Mouse (Mus musculus) neural tube, embryonic 10.5 days (tissue): ENCODE measurements at regions not wholly inside any gene's neighbourhood (a gene's known extent, or its start where the extent isn't known, plus 50 kb on each side); places are given as distances from the start of the nearest gene placed in this dataset.

Experiments
- DNase-seq: peaks from one replicate; pipeline ENCODE4 v3.0.0-alpha.2; 2017; ENCODE audit warnings: low spot score; ENCODE audit errors: extremely low spot score

DNA sequence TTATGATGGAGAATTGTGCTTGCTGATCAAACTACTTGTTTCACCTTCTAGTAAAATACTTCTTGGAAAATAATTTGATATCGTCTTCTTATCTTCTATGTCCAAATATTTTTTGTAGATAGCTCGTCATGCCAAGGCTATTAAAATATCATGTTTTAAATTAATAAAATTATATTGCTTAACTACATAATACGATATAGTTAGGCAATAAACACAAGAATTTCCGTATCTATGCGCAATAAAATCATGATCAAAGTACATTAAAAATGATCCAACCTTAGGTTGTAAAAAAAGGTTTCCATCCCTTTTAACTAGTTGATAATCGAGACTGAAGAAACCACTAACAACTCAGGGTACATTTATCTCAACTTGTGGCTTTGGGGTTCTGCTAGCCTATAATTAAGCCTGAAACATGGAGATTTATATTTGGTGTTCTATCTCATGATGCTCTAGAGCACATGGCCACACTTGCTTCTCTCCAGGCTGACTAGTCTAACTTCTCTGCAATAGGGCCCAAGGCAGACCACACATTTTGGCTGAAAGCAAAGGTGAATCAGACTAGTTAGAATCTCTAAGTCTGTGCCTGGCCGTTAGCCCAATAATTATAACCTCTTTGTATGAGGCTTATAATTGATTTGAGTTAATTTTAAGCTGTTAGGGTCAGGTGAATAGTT is 314.5 kb downstream of the Plod2 start:
- no peak for DNase-seq

DNA sequence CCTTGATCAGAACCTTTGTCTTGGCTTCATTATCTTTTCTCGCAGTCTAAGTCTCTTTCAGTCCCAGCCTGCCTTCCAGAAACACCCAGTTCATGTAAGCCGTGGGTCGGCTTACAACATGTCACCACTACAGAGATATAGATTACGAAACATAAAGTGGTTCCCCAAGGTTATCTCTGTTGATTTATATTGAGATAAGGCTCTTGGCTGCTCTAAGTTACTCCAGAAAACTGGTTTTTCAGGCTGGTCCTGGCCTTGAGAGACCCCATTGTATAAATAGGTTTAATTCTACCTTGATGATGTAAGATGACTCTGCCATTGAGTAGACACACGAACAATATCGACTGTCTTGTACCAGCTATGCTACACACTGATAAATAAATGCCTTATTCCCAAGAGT is 323.8 kb downstream of the Plod2 start:
- no peak for DNase-seq

DNA sequence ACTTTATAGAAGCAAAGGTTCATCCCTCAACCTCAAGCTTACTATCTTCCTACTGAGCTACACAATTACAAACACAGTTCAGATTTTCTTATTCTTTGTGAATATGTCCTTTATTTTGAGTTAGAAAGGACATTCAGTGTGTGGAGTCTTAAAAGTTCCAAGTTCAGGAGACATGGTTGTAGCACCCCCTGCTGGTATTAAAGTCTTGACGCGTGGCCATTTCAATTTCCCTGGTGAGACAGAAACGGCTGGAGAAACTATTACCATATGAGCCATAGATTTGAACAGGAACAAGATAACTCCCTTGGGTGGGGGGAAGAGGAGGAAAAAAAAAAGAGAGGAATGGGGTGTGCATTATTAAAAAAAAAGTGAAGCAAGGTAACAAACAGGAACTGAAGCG is 336.6 kb downstream of the Plod2 start:
- DNase-seq: peak; percentile 34

DNA sequence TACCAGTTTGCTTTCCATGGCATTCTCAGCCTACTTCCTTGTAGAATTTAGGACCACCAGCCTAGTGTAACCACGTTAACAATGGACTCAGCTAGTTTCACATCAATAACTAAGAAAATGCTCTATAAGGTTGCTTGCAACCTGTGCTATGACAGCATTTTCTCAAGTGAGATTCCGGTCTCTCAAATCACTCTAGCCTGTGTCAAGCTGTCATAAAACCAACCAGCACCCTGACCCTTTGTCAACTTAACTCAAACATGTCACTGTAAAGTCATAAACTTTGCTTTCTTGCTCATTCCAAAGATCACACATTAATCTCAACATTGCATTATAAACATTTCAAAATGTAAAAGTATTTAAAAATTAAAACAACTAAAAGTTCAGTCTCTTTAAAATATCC is 337.8 kb downstream of the Plod2 start:
- no peak for DNase-seq

DNA sequence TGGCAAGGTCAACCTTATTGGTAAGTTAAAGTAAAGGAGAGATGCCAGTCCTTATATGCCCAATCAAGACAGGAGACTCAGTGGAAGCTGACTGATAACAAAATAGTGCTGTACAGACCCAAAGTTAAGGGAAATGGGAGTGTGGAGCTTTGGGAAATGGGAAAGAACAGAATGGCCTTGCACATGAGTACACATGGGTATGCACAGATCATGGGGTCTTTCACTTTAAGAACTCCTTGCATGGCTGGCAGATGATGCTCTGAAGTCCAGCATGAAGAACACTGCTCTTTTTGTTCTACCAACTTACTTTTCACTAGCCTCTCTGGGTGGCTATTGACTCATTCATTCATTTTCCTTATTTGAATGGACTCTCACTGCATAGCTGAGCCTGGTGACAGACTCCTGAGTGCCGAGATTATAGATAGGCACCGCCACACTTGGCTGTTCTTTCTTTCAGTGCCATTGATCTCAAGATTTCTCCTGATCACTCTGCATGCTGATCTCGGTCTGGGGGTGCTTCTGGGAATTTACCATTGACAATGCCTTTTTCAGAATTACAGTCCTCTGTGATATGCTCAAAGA is 340.3 kb downstream of the Plod2 start:
- DNase-seq: no peak

DNA sequence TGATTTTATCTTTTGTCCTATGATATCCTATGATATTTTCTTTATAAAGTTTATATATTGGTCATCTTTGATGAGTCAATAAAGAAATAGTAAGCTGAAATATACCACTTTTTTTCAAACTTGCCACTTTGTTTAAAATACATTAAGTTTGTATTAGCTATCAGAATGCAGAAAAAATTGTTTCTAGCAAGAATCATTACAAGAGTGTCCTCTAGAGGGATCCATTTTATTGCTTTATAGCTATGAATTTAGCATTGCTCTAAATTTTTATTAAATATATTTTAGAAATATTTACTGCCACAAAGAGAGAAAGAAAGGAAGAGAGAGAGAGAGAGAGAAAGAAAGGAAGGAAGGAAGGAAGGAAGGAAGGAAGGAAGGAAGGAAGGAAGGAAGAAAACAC is 348.0 kb downstream of the Plod2 start:
- DNase-seq: no peak

DNA sequence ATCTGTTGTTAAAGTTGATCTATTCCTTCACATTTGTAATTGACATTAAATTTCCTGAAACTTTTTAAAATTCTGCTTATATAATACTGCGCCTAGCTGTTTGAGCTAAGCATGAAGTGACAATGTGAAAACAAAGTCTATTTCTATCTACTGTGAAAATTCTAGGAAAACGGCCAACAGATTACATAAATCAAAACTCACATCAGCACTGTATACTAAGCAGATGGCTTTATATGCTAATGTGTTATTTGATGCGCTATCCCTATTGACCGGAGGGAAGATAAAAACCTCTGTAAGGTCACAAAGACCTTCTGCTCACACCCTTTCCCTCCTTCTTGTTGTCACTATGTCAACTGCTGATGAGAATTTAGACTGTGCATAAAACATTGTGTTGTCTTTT is 357.7 kb downstream of the Plod2 start:
- DNase-seq: no peak

DNA sequence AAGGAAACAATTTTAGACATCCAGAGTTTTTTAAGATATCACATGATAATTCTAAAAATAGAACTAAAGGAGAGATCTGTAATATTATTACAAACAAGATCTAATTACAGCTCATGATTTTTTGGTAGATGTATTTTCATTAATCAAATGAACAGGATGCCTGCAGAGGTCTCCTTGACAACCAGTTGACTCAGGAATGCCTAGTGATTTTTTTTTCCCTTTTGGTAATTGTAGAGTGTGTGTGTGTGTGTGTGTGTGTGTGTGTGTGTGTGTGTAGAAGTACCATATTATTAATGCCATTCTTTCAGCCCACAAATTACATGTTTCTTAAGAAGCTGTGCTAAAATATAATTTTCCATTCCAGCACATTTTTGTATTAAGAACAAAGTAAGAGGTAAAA is 365.1 kb downstream of the Plod2 start:
- DNase-seq: no peak

DNA sequence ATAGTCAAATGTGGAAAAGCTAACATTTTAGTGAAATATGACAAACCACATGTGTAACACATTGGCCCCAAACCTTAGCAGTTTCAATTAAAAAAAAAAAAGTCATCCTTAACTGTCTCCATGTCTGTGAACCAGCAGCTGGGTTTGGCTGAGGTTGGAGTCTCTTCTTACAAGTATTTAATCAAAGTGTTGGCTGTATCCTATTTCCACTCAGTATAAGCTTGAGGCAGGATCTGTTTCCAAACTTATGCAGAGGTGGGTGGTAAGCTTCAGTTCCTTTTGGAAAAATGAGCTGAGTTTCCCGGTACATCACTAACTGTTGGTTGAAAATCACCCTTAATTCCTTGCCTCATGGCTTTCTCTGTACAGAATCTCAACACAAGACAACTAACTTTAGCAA is 377.4 kb downstream of the Plod2 start:
- no peak for DNase-seq

DNA sequence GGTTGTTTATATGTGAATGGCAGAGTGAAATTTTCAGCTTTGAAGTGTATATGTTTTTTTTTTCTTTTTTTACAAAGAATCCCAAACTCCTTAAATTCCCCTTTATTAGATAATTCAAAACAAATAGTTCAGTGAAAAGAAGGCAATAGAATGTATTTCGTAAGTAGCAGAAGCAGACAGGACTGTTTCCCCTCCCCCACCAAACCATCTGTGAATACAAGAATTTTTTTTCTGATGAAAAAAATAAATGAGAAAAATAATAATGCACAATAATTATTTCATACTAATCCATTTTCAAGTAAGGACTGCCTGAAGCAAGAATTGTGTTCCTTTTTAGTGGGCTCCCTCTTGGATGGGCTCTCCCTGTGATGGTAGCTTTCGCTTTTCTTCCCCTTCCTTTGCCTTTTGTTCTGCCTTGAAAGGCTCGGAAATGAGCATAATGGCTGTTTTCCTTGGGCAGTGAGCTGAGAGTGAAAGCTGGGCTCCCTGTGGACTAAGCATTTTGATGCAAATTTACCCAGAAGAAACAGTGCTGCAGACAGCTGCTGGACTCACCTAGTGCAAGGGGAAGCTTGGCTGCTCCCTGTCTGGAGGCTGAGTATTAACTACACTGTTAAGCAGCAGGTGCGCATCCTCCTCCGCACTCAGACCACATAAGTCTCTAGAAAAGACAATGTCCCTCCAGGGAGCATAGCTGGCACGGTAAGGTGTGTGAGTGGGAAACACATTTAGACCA is 388.4 kb downstream of the Plod2 start:
- peak; percentile 30 for DNase-seq

DNA sequence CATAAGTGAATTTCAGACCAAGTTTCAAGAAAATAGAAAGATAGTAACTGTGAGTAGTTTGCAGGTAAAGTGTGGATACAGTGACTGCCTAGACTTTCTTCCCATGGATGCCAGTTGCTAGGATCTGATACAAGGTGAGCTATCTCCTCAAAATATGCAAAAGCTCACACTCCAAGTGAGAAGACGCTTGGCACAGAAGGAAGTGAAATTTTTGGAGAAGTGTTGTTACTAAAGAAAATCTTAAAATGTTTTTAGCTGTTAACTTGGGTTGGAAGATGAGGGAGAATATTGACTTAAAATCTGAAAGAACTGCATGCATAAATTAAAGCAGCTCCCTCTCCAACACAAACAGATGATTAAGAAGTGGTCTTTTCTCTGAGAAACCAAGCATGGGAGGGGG is 395.8 kb downstream of the Plod2 start:
- no peak for DNase-seq

DNA sequence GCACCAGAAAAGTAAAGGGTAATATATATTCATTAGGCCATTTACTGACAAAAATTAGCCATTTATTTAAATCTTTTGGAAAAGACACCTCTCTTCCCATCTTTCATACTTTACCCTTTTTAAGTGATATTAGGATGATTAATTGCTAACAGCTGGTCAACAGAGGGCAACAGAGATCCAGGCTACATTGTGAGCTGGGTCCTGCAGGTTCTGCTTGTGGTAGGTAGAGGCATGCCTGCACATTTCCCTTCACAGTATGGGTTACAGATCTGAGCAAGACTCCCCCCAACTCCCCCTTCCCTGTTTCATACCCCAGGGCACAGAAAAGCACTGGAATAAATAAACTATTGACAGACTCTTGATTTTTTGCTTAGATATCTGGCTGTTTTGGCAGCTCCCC is 408.1 kb downstream of the Plod2 start:
- DNase-seq: no peak

DNA sequence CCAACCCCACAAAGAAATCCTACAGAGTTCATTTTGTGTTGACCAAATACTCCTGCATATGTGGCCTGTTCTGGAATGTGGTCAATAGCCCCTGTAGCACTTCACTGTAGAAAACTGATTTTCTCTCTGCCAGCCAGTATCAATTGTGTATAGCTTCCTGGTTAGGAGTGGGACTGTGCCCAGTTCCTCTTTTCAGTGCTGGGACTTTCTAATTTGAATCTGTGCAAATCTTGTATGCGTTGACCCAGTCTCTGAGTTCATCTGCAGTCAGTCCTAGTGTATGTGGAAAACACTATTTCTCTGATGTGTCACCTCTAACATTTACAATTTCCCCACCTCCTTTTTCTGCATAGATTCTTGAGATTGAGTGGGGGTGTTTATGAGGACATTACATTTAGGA is 421.3 kb downstream of the Plod2 start:
- DNase-seq: no peak

DNA sequence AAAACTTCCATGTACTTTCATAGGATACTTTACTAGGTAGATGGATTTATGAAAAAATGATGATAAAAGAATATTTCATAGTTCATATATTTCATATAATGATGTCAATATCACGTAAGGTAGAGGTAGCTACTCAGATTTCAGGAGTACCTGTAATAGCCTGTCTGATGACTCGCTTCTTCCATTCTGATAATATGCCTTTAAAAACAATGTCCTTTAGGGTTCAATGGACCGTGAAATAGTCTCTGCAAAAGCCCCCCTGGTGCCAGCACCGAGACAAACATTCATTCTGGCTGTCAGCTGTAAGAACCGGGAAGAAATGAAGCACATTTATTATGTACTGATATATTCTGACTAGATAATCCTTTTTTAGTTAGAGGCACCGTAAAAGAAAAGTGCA is 449.7 kb downstream of the Plod2 start:
- DNase-seq: no peak

DNA sequence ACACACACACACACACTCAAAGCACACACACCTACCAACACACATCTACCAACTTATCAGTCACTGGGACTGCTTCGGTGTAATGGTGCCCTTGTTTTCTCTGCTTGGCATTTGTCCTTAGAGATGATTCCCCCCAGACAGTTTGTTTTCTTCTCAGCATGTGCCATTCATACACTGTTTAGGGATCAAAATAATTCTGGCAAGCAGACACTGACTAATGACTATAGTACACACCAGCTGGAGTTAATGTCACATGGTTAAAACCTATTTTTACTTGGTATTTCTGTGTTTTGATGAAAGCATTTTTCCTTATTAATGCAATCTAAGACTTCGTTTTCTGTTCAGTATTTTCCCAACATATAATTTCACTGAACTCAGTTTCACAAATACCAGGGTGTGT is 454.1 kb downstream of the Plod2 start:
- DNase-seq: no peak

DNA sequence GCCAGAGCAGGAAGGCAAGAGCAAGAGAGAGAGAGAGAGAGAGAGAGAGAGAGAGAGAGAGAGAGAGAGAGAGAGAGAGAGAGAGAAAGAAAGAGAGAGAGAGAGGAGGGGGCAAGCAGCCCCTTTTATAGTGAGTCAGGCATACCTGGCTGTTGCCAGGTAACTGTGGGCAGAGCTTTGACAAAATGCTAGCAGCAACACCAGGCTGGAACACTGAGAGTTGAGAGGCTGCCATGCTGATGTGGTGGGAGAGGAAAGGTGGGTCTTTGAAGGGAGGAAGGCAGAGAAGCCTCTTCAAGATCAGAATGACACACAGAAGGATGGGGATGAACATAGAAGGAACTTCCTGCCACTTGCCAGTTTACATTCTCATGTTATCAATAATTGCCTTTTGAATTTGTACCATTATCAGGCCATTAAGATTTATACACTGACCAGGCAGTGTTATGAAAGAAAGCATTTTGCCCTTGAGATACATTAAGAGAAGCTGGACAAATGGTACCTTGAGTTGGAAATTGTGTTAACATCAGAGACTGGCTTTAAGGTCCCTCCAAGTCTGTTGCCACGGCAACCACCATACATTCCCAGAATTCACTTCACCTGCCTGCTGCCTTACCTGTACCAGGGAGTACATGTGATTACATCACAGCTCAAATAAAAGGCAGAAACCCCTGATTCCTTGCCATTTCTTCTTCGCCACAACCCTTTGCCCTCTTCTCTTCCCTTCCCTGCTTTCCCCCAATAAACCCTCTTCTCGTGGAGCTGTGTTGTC is 463.3 kb downstream of the Plod2 start:
- DNase-seq: no peak

DNA sequence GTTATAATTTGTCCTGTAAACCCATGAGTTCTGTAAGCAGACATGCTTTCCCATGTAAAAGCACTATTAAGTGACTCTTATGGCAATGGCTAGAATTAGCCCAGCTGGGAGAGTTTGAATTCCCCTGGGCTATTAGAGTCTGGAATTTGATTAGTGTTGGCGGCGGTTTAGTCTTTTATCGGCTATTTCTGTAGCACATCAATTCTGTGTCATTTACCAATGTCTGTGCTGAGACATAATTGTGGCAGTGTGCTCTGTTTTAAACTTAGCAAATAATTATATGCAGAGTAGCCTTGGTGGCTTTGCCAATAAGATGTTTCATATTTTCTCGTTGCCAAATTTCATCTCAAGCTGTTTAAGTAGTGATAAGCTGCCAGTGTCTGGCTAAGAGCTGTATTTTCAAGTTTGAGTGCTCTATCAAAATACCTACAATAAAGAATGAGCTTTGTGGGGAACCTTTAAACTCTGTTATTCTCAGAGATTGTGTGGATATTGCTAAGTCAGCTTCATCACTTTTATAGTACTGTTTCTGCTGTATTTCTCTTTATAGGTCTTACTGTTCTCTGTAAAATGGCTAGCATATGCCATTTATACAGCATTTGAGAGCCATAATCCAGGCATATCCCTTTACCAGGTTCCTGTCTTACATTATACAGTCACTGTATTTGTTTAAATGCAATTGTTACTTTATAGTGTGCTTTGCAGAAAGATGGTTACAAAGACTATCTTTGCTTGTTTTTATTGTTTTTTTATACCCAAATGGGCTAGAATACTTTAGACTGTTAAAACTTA is 466.7 kb downstream of the Plod2 start:
- no peak for DNase-seq

DNA sequence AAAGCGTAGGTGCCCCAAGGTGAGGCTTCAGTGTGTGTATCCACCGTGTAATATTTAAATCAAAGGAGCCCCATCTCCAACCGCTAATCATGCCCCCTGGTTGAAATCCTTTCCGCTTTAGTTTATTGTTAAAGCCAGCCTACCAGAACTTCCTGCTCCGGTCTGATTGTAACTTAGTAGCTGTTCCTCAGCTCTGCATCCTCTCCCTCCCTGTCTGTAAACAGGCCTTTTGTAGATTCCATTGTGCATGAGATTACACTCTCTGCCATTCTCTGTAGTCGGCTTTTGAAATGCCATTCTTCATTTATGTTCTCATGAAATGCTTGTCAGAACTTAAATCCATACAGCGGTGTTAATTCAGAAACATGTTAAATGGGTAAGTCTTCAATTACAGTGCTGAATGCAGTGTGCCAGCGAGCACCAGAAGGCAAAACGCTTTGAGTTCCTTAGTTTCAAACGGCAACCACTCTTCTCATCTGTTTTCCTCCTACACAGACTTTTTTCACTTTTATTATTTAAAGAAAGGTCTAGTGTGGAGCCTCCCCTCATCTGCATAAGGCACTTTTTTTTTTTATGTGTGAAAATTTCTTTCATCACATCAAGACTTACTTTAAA is 502.4 kb downstream of the Plod2 start:
- DNase-seq: no peak

DNA sequence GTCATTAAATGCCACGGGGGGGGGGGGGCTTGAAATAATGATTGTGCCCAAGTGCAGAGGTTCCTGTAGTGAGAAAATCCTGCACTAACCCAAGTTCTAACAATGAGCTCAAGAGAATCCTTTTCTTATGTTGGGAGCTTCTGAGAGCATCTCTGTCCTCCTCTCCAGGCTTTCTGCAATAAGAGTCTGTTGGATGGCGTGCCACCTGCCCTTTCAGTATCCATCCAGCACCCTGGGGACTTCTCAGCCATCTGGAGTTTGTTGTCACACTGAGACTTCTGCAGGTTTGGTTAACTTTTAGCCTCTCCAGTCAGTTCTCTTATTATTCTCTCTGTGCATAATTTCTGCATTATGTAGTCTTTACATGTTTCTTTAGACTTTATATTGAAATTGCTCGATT is 530.1 kb downstream of the Plod2 start:
- DNase-seq: no peak

DNA sequence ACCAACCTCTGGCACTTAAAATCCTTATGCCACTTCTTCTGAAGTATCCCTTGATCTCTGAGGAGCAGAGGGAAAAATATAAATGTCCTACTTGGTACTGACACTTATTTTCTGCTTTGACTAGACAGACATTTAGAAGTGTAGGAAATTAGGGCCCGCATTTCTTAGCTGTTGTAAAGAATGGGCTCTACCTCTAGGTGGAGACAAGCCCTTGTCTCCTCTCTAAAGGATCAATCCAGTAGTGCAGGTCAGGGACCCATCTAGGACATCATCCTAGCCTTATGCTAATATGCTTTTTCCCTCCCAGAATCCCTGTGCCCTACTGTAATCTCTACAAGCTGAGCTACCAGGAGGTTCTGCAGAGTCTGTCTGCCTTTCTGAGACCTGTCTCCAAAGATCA is 541.1 kb downstream of the Plod2 start:
- no peak for DNase-seq

DNA sequence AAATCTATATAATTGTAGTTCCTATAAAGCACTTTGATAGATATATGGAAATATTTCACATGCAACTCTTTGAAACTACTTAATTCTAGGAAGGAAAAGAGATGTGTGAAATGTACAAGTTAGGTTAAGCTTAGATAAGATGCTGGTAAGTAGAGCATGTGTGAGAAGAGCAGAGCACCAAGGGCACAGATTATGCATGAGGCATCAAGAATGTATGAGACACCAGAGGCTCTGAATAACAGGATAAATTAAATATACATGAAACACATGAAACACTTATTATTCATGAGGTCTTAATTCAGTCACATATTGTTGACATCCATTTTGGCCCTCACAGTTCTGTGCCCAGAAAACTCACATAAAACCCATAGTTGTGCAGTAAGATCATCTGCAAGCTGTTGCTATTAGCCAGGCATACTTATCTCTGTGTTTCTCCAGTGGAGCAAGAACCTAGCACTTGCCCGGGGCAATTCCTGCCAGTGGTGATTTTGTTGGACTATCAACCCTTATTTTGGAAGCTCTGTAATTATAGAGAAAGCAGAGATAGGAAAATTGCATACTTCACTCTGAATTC is 556.1 kb downstream of the Plod2 start:
- DNase-seq: no peak
